25 mouse cellular contexts compared by ENCODE assay signal in the genomic region with DNA sequence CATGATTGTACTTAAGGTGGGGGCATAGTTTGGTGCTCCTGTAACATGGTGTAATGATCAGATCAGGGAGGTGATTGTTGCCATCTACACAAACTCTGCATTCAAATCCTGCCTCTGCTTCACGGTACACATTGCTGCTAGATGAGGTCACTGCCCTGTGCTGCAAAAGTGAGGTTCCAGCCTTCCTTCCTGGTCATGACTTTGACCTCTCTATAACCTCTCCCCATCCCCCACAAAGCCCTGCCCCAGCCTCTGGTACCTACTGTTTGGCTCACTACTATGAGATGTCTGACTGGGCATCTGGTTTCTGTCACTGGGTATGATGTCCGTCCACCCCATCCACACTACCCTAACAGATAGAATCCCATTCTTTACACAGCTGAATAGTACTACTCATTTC.
DNase-seq lines count a peak whose midpoint lies in the region; ATAC-seq and TF ChIP-seq lines count a peak whose summit lies in the region.
"Had no signal": no experiment of that assay in that cellular context is flagged by ENCODE, and none has a peak within 500 bp of the region (broad histone marks: within the 10 kb centered on the region; RNA-seq: fewer than 3 reads in every experiment).

No protein-coding gene starts in this region.

- TF ChIP-seq EP300 in stomach, postnatal 0 days (optimal IDR thresholded peaks at IDR 0.05), result no peak

- H3K9ac ChIP-seq in stomach, embryonic 16.5 days (ENCODE audit: low read length), result no peak overlapping the region
- no peak overlapping the region for H3K9ac ChIP-seq in stomach, postnatal 0 days (ENCODE audit: low read length)
- no peak overlapping the region for H3K9ac ChIP-seq in heart, embryonic 15.5 days
- H3K9ac ChIP-seq: embryonic facial prominence, embryonic 15.5 days; forebrain, embryonic 15.5 days; hindbrain, embryonic 13.5 days; liver, embryonic 13.5 days; midbrain, embryonic 12.5 days had no signal

- no peak overlapping the region for H3K27ac ChIP-seq in stomach, embryonic 16.5 days (ENCODE audit: low read length)
- H3K27ac ChIP-seq in stomach, postnatal 0 days (replicated peaks), result no peak overlapping the region
- no peak overlapping the region for H3K27ac ChIP-seq in heart, embryonic 15.5 days
- H3K27ac ChIP-seq: embryonic facial prominence, embryonic 15.5 days; forebrain, embryonic 15.5 days; heart, adult 2 months; hindbrain, embryonic 13.5 days; kidney, postnatal 0 days; liver, embryonic 13.5 days; midbrain, embryonic 12.5 days had no signal

- H3K27me3 ChIP-seq in stomach, embryonic 16.5 days (ENCODE audit: control insufficient read depth, insufficient read depth, low read length), result no peaks in the 10 kb centered on the region
- no peaks in the 10 kb centered on the region for H3K27me3 ChIP-seq in stomach, postnatal 0 days (ENCODE audit: control insufficient read depth, insufficient read depth, low read length)
- no peaks in the 10 kb centered on the region for H3K27me3 ChIP-seq in heart, embryonic 15.5 days
- H3K27me3 ChIP-seq: embryonic facial prominence, embryonic 15.5 days; forebrain, embryonic 15.5 days; hindbrain, embryonic 13.5 days; liver, embryonic 13.5 days; midbrain, embryonic 12.5 days; Patski had no signal

- H3K9me3 ChIP-seq in stomach, embryonic 16.5 days (replicated peaks; ENCODE audit: control insufficient read depth, low read length), result no peaks in the 10 kb centered on the region
- H3K9me3 ChIP-seq in stomach, postnatal 0 days (ENCODE audit: control insufficient read depth, low read length), result no peaks in the 10 kb centered on the region
- no peaks in the 10 kb centered on the region for H3K9me3 ChIP-seq in heart, embryonic 15.5 days (replicated peaks)
- H3K9me3 ChIP-seq: embryonic facial prominence, embryonic 15.5 days; forebrain, embryonic 15.5 days; hindbrain, embryonic 13.5 days; liver, embryonic 13.5 days; midbrain, embryonic 12.5 days had no signal

- no peak for TF ChIP-seq CTCF in stomach, postnatal 0 days (IDR thresholded peaks at IDR 0.05; ENCODE audit: low read depth)

- no peaks in the 10 kb centered on the region for H3K36me3 ChIP-seq in stomach, embryonic 16.5 days (ENCODE audit: control insufficient read depth, insufficient read depth, low read length)
- 0 out of 2 replicates have a peak, but pooled peaks cover 2% of the 10 kb centered on the region for H3K36me3 ChIP-seq in stomach, postnatal 0 days (ENCODE audit: control insufficient read depth, insufficient read depth, low read length)
- no peaks in the 10 kb centered on the region for H3K36me3 ChIP-seq in heart, embryonic 15.5 days
- H3K36me3 ChIP-seq: liver, embryonic 13.5 days had no signal

- peak; percentile 33; the same call in 1 of the 2 replicates for ATAC-seq in stomach, embryonic 16.5 days (ENCODE audit: insufficient read depth, low FRiP score)
- ATAC-seq in stomach, postnatal 0 days (ENCODE audit: low FRiP score, low TSS enrichment), result no peak
- peak; percentile 66 for ATAC-seq in heart, embryonic 15.5 days (replicated peaks; ENCODE audit: insufficient number of reproducible peaks, insufficient read depth, low FRiP score, low read depth)
- ATAC-seq: CD4-positive, CD25-positive, alpha-beta regulatory T cell, adult 4 months; forebrain, embryonic 15.5 days; Patski had no signal

- WGBS in stomach, embryonic 16.5 days, result 43% methylated on average over 2 of the region's 2 CpGs
- WGBS in stomach, postnatal 0 days, result 41% methylated on average over 2 of the region's 2 CpGs
- WGBS in heart, embryonic 15.5 days, result 33% methylated on average over 2 of the region's 2 CpGs

- H3K4me2 ChIP-seq in stomach, embryonic 16.5 days (ENCODE audit: low read depth, low read length), result no peak overlapping the region
- H3K4me2 ChIP-seq in stomach, postnatal 0 days (replicated peaks; ENCODE audit: low read depth), result no peak overlapping the region
- H3K4me2 ChIP-seq in heart, embryonic 15.5 days, result no peak overlapping the region
- H3K4me2 ChIP-seq: embryonic facial prominence, embryonic 15.5 days; forebrain, embryonic 15.5 days; hindbrain, embryonic 13.5 days; liver, embryonic 13.5 days; midbrain, embryonic 12.5 days had no signal

- peak; percentile 25 for DNase-seq in embryo, embryonic 11 days
- no peak for DNase-seq in embryo, embryonic 10 days (ENCODE audit: low spot score)
- no peak for DNase-seq in stomach, postnatal 0 days (ENCODE audit: low spot score)
- DNase-seq in thymus, adult 18-20 months, result no peak
- DNase-seq in cerebellum, adult 9-10 months, result no peak
- DNase-seq in thymus, postnatal 10 days (ENCODE audit: low spot score in 2 of 2), result no peak
- DNase-seq: adrenal gland, postnatal 25 days; cerebellum, adult 9-11 months; gastrocnemius, postnatal 25 days; kidney, adult 2 months; layer of hippocampus, adult 9-11 months; liver, embryonic 13.5 days; lung, adult 2 months; lung, postnatal 14 days; thymus, postnatal 14 days had no signal

- no peaks in the 10 kb centered on the region for H3K4me1 ChIP-seq in stomach, embryonic 16.5 days (ENCODE audit: control insufficient read depth, insufficient read depth, low read length)
- H3K4me1 ChIP-seq in stomach, postnatal 0 days (replicated peaks; ENCODE audit: control insufficient read depth, insufficient read depth), result no peaks in the 10 kb centered on the region
- peaks cover 4% of the 10 kb centered on the region for H3K4me1 ChIP-seq in heart, embryonic 15.5 days (replicated peaks)
- H3K4me1 ChIP-seq: embryonic facial prominence, embryonic 15.5 days; forebrain, embryonic 15.5 days; hindbrain, embryonic 13.5 days; liver, embryonic 13.5 days; midbrain, embryonic 12.5 days had no signal

- H3K4me3 ChIP-seq in stomach, embryonic 16.5 days (replicated peaks; ENCODE audit: low read length), result no peak overlapping the region
- H3K4me3 ChIP-seq in stomach, postnatal 0 days (ENCODE audit: low read depth, low read length), result no peak overlapping the region
- H3K4me3 ChIP-seq in heart, embryonic 15.5 days, result no peak overlapping the region
- H3K4me3 ChIP-seq: embryonic facial prominence, embryonic 15.5 days; forebrain, embryonic 15.5 days; heart, adult 2 months; hindbrain, embryonic 13.5 days; liver, embryonic 13.5 days; midbrain, embryonic 12.5 days had no signal
